Mouse (Mus musculus) lung, adult 2 months (tissue): Measurements from ENCODE around the gene Map3k11. TPM values are rescaled to one million over a fixed set of nuclear protein-coding genes. Genes with fewer than 3 reads are reported as not detected.

ENCODE experiments used
- DNase-seq: peaks from one replicate; pipeline ENCODE4 v3.0.0; 2022
- H3K4me1 ChIP-seq: fragments of 200-500 bp; 2 replicates; pipeline ENCODE4 v1.6.1; 2011; ENCODE audit warnings: low read length; ENCODE audit not compliant: control insufficient read depth, insufficient read depth
- H3K4me3 ChIP-seq: fragments of 200-500 bp; replicated peaks from 2 replicates; pipeline ENCODE3; 2011; ENCODE audit warnings: low read depth, mild to moderate bottlenecking, control low read depth, low read length; ENCODE audit errors: extremely low read depth
- CTCF ChIP-seq: fragments of 200-500 bp; IDR thresholded peaks from 2 replicates; pipeline ENCODE4 v1.5.1; 2011; ENCODE audit warnings: mild to moderate bottlenecking, low read length, control low read depth; ENCODE audit not compliant: insufficient read depth
- POLR2A ChIP-seq: fragments of 200-500 bp; IDR thresholded peaks from 2 replicates; pipeline ENCODE4 v1.6.1; 2011; ENCODE audit warnings: low read depth, mild to moderate bottlenecking, control low read depth, low read length, borderline replicate concordance; ENCODE audit errors: extremely low read depth
- WGBS: fragments of 180-500 bp; shearing (Covaris S2); methylation state at CpG from one replicate; pipeline ENCODE4 v1.1.7; 2018; 5-methylcytosine and 5-hydroxymethylcytosine counted together
- polyA plus RNA-seq: library from polyadenylated mRNA; depleted of rRNA; stranded (reverse); fragments of >200 nt; gene quantifications from 2 replicates; pipeline ENCODE4 v1.2.3, GENCODE M21; 2012; rRNA removed

The Map3k11 gene
- 141 and 162 TPM in 2 replicates for polyA plus RNA-seq

DNA sequence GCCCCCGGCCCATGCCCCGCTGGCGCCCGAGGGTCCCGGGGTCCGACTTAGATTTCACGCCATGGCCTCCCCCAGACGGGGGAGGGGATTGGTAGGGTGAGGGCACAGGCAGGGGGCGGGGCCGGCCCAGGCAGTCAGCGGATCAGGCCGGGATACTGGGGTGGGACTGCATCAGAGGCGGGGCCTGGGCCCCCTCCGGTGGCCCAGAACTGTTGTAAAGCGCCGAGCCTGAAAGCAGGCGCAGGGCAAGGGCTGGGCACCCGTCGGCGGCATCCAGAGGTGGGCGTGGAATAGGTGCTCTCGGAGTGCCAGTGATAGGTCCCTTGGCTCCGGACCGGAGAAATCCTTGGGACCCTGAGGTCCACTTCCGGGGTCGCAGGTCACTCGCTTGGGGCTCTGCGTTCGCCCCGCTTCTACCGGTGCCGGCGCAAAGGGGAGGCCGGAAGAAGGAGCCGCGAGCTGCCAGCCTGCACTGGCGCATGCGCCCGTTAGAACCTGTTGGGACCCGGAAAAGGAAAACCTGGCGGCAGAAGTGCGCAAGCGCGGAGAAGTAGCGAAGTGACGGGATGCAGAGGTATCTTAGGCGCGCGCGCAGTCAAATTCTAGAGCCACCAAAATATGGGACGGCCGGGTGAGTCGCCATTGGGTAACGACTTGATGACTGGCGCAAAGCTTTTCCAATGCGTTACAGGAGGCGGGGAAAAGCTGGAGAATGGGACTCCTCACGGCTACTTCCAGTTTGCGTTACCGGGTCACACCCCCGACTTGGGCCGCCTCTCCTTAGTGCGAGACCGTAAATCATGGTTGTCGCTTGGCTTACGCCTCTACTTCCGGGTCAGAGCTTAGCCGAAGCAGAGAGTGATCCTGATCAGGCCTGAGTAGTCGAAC lies at the start of gene Map3k11, which contains the start of gene Pcnx3:
Map3k11 (plus strand) TSS at position 543 of the 888 bp plus-strand sequence.
Pcnx3 (minus strand) TSS at position 709 of the 888 bp plus-strand sequence.
- Histone ChIP-seq H3K4me1 (peaks cover 15% of the 10 kb centered on the region), H3K4me3 (peak within 1 kb of the TSS; percentile 97)
- TF ChIP-seq POLR2A (peak; percentile 64; the same call in 1 of the 2 replicates), CTCF (no peak)
- under 1% methylated on average over 69 of the region's 69 CpGs for WGBS
- peak; percentile 92 for DNase-seq

DNA sequence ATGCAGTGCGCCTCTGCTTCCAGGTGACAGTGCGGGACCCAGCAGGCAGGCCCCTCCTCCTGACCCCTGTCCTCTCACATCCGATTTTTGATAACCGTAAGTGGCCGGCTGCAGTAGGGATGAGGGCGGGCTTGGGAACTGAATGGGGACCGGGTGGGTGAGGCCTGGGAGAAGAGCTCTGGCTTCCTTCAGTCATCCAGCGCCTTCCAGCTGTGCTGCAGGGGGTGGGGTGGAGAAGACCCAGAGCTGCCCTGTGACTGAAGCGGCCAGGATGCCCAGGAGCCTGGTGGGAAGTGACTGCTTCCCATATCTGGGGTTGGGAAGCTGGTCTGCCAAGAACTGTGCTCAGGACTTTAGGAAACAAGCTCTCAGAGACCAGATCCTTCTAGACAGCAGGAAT lies 48.2 kb upstream of the Map3k11 start:
- DNase-seq = no peak
- H3K4me1 ChIP-seq = peaks cover 15% of the 10 kb centered on the region
- H3K4me3 ChIP-seq = no peak overlapping the region
- WGBS = 41% methylated on average over 9 of the region's 9 CpGs
- TF ChIP-seq POLR2A = no peak
- TF ChIP-seq CTCF = no peak

DNA sequence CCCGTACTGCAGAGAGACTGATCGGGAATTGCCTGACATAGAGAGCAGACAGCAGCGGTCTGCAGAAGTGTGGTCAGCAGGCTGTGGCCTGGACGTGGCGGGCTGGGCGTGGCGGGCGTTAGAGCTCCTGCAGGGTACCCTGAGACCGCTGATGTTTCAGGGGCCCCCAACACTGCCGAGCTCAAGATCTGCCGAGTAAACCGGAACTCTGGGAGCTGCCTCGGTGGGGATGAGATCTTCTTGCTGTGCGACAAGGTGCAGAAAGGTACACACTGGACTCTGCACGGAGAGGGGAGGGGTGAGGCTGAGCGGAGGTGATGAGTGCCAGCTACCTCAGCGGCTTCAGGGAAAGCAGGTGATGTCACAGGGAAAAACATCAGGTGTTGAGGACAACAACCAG lies 47.5 kb upstream of the Map3k11 start:
- no peak for TF ChIP-seq POLR2A
- no peak for TF ChIP-seq CTCF
- WGBS = 88% methylated on average over 17 of the region's 17 CpGs
- no peak for DNase-seq
- Histone ChIP-seq H3K4me3 (no peak overlapping the region), H3K4me1 (peaks cover 13% of the 10 kb centered on the region)

DNA sequence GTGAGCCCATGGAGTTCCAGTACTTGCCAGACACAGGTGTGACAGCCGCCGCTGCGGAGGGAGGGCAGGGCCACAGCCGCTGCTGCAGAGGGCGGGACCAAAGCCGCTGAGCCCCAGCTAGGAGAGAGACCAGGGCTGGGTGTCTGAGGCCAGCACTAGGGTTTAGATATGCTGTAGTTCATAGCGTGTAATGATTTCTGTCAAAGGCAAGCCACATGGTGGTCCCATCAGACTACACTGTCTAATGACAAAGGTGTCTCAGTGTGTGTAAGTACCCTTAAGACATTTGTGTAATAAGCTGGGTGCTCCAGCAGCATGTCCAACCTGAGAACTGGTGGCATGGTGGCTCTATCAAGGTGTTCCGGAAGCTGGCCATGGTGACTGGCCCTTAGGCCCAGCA lies 46.9 kb upstream of the Map3k11 start:
- TF ChIP-seq CTCF = no peak
- no peak for TF ChIP-seq POLR2A
- DNase-seq = no peak
- Histone ChIP-seq H3K4me1 (peaks cover 10% of the 10 kb centered on the region), H3K4me3 (no peak overlapping the region)
- 93% methylated on average over 8 of the region's 8 CpGs for WGBS

DNA sequence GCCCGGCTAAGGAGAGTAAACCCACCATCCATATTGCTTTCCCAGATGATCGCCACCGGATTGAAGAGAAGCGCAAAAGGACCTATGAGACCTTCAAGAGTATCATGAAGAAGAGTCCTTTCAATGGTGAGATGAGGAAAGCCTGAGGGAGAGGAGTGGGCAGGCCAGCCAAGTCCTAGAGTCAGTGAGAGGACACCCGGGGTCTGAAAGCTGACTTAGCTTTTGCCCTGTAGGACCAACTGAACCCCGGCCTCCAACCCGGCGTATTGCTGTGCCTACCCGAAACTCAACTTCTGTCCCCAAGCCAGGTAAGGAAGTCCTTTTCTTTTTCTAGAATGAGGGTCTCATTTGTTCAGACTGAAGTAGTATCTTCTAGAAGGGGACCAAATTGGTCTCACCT lies 43.3 kb upstream of the Map3k11 start:
- TF ChIP-seq CTCF (no peak), POLR2A (no peak)
- 93% methylated on average over 9 of the region's 9 CpGs for WGBS
- Histone ChIP-seq H3K4me1 (peaks cover 11% of the 10 kb centered on the region), H3K4me3 (no peak overlapping the region)
- DNase-seq = no peak

DNA sequence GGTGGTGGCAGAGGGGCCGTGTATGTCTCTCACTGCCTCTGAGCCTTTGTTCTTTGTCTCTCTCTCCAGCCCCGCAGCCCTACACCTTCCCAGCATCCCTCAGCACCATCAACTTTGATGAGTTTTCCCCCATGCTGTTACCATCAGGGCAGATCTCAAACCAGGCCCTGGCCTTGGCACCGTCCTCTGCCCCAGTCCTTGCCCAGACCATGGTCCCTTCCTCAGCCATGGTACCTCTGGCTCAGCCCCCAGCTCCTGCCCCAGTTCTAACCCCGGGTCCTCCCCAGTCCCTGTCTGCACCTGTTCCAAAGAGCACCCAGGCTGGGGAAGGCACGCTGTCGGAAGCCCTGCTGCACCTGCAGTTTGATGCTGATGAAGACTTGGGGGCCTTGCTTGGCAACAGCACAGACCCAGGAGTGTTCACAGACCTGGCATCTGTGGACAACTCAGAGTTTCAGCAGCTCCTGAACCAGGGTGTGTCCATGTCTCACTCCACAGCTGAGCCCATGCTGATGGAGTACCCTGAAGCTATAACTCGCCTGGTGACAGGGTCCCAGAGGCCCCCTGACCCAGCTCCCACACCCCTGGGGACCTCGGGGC lies 41.7 kb upstream of the Map3k11 start:
- 94% methylated on average over 8 of the region's 8 CpGs for WGBS
- no peak for TF ChIP-seq POLR2A
- TF ChIP-seq CTCF = no peak
- peaks cover 11% of the 10 kb centered on the region for H3K4me1 ChIP-seq
- H3K4me3 ChIP-seq = no peak overlapping the region
- no peak for DNase-seq

DNA sequence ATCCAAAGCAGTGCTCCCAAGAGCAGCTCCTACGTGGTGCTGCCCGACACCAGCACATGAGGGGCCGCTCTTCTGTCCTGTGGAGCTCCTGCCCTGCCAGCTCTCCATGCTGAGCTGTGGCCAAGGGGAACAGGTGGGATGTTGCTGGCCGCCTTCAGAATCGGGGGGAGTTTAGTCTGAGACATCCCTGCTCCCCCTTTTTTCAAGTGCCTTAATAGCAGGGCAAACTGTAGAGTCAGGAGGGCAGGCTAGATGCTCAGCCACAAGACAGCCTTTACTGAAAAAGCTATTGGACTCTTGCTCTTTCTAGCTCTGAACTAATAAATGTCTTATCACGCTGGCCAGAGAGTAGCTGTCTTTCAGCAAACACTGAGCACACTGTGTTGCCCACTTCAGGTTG lies 40.8 kb upstream of the Map3k11 start:
- H3K4me3 ChIP-seq = no peak overlapping the region
- TF ChIP-seq CTCF (no peak), POLR2A (no peak)

DNA sequence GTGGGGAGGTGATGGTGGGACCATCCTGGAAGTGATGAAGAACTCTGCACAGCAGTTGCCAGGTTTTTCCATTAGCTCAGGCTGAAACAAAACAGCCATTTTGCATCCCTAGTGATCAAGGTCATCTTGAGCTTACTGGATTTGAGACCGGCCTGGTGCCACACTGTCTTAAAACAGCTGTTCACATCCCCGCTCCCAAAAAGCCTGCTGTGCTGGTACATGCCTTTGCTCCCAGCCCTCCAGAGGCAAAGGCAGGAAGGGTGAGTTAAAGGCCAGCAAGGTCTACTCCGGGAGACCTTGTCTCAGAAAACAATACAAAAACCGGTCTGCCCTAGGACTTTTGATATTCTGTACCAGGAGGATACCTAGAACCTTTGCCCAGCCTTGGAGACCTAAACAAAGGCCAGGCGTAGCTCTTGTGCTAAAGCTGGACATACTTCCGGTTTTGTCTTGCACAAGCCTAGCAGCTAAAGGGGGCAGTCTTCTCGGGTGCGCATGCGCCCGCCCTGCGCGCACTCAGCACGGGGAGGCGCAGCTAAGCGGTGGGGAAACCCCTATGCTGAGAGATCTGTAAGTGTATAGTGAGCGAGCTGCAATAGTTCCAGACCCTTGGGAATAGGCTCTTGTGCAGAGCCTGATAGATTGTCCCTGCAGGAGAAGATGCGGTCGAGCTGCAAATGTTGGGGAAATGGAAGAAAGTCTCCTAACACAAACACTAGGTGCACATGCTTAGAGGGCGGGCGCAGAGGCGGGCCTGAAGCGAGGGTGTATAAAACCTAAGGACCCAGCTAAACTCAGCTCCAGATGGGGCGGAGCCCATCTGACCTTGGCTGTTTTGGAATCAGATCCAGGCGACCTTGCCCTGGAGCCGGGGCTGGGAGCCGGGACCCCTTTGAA lies 39.9 kb upstream of the Map3k11 start:
- Histone ChIP-seq H3K4me3 (peak overlapping the region; percentile 46), H3K4me1 (peaks cover 11% of the 10 kb centered on the region)
- 8% methylated on average over 26 of the region's 26 CpGs for WGBS
- TF ChIP-seq CTCF (no peak), POLR2A (0 out of 2 replicates have a peak, but pooled peaks have one; percentile 42)
- DNase-seq = peak; percentile 77

More for the DNA sequence above, 40.8 kb upstream of the Map3k11 start:
- peaks cover 11% of the 10 kb centered on the region for H3K4me1 ChIP-seq
- WGBS = 93% methylated on average over 6 of the region's 6 CpGs
- DNase-seq = no peak

DNA sequence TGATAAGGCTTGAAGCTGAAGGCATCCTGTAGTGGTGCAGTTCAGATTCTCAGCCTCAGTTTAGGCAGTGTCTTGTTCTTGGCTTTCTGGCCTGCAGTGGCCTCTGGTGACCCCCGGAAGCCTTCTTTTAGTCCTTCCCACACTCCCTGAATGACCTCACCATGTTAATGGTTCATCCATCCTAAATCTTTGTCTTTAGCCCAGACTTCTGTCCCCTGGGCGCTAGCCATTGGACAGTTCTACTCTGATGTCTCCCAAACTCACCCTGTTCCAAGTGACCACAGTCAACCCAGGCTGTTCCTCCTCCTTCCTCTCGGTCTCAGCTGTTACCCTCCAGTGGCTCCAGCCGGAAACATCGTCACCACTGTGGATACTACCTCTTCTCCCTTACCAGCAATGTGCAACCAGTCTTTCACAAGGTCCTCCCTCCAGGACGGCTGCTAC lies 39.2 kb upstream of the Map3k11 start:
- peaks cover 11% of the 10 kb centered on the region for H3K4me1 ChIP-seq
- H3K4me3 ChIP-seq = no peak overlapping the region
- DNase-seq = no peak
- 32% methylated on average over 6 of the region's 6 CpGs for WGBS
- no peak; the same call in 1 of the 2 replicates for TF ChIP-seq POLR2A
- TF ChIP-seq CTCF = no peak
